Mouse (Mus musculus) lung, embryonic 15.5 days (tissue): ENCODE measurements around the gene Prtg. TPM values are rescaled to one million over a fixed set of nuclear protein-coding genes. Genes with fewer than 3 reads are reported as not detected.

Experiments
- ATAC-seq: fragments of 200-750 bp; cut with Nextera tagmentation; 2 replicates; pipeline ENCODE4 v1.8.0; 2017; ENCODE audit warnings: moderate number of reproducible peaks, borderline replicate concordance; ENCODE audit not compliant: low FRiP score, low TSS enrichment; ENCODE audit errors: extremely low read depth
- H3K27ac ChIP-seq: fragments of 300-500 bp; sonication (generic); 2 replicates; pipeline ENCODE4 v1.5.1; 2015; ENCODE audit warnings: moderate library complexity, mild to moderate bottlenecking, inconsistent platforms
- H3K27me3 ChIP-seq: fragments of 300-500 bp; sonication (generic); 2 replicates; pipeline ENCODE4 v1.6.1; 2015; ENCODE audit warnings: inconsistent platforms
- H3K36me3 ChIP-seq: fragments of 300-500 bp; sonication (generic); 2 replicates; pipeline ENCODE4 v1.6.1; 2015; ENCODE audit warnings: inconsistent platforms
- H3K4me1 ChIP-seq: fragments of 300-500 bp; sonication (generic); 2 replicates; pipeline ENCODE4 v1.6.1; 2015; ENCODE audit warnings: inconsistent platforms
- H3K4me2 ChIP-seq: fragments of 300-500 bp; sonication (generic); 2 replicates; pipeline ENCODE4 v1.6.1; 2015; ENCODE audit warnings: inconsistent platforms, mild to moderate bottlenecking, moderate library complexity
- H3K4me3 ChIP-seq: fragments of 300-500 bp; sonication (generic); 2 replicates; pipeline ENCODE4 v1.5.1; 2015; ENCODE audit warnings: mild to moderate bottlenecking, inconsistent platforms
- H3K9ac ChIP-seq: fragments of 300-500 bp; sonication (generic); 2 replicates; pipeline ENCODE4 v1.6.1; 2015; ENCODE audit warnings: inconsistent platforms
- H3K9me3 ChIP-seq: fragments of 300-500 bp; sonication (generic); 2 replicates; pipeline ENCODE4 v1.6.1; 2016; ENCODE audit warnings: inconsistent platforms
- WGBS: fragments of 180-500 bp; shearing (Covaris S2); methylation state at CpG from one replicate; pipeline ENCODE4 v1.1.7; 2015; 5-methylcytosine and 5-hydroxymethylcytosine counted together
- polyA plus RNA-seq: library from polyadenylated mRNA; unstranded; fragments of >200 nt; fragmentation: Nextera tagmentation; extraction: Ambion mirVana; gene quantifications from 2 replicates; pipeline ENCODE4 v1.2.1, GENCODE M21; 2015

Gene Prtg
- polyA plus RNA-seq, 1 experiment from 2014 or later, result 0.50 TPM

DNA sequence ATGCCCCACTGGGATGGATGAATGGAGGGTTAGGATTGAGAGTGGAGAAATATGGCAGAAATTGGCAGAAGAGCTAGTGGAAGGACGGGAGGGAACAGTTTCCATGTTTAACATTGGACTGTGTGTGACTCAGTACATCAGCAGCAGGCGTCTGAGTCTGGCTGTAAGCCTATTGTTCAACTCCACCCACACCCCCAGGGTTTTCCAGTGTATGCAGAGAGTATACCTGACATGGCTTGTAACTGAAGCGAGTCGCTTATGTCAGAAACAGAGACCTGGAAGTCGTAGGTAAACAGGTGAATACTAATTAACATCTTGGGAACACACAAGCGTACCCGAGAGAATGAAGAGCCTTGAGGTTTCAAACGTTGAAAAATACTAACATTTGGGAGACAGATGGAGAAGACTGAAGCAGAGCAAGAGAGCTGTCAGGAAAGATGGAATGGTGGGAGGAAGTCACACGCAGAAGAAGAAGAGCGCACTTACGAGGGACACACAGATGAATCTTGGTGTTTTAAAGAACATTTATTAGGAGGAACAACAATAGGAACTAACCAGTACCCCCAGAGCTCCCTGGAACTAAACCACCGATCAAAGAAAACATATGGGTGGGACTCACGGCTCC is 124.6 kb downstream of the Prtg start:
- no peaks in the 10 kb centered on the region for H3K9me3 ChIP-seq
- no peak overlapping the region for H3K9ac ChIP-seq
- H3K4me1 ChIP-seq, result peaks cover 10% of the 10 kb centered on the region
- WGBS, result 80% methylated on average over 13 of the region's 13 CpGs
- no peak for ATAC-seq
- no peak overlapping the region for H3K4me2 ChIP-seq
- no peaks in the 10 kb centered on the region for H3K36me3 ChIP-seq
- H3K27ac ChIP-seq, result no peak overlapping the region
- no peaks in the 10 kb centered on the region for H3K27me3 ChIP-seq
- no peak overlapping the region for H3K4me3 ChIP-seq

DNA sequence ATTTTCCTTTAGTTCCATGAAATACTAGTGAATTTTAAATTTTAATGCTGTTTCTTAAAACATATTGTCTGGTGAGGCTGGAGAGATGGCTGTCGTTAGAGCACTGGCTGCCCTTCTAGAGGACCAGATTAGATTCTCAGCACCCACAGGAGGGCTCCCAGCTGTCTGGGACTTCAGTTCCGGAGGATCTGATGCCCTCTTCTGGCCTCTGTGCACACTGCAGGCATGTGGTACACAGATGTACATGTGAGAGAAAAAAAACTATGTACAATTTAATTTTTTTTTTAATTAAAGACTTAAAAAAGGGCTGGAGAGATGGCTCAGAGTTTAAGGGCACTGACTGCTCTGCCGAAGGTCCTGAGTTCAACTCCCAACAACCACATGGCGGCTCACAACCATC is 128.6 kb downstream of the Prtg start:
- Histone ChIP-seq H3K4me3 (no peak overlapping the region), H3K9me3 (no peaks in the 10 kb centered on the region), H3K27me3 (no peaks in the 10 kb centered on the region), H3K27ac (no peak overlapping the region), H3K9ac (no peak overlapping the region), H3K36me3 (no peaks in the 10 kb centered on the region), H3K4me1 (no peaks in the 10 kb centered on the region), H3K4me2 (no peak overlapping the region)
- WGBS, result 88% methylated on average over 4 of the region's 4 CpGs
- ATAC-seq, result no peak

DNA sequence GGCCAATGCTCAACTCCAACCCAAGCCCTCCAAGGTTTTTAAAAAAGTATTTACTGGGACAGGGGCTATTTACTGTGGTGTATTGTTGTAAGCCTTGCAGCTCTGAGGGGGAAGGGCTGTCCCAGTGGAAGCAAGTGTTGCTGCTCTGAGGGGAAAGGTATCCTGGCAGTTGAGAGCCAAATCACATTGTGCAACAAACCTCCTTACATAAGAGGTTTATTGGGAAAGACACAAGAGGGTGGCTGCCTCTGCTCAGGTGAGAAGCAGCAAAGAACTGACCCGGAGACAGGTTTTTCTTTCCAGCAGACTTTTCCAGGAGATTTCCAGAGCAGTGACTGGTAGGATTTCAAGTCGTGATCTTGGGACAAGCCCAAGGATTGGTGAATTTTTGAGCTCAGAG is 129.6 kb downstream of the Prtg start:
- 68% methylated on average over 2 of the region's 2 CpGs for WGBS
- no peak for ATAC-seq
- no peaks in the 10 kb centered on the region for H3K36me3 ChIP-seq

DNA sequence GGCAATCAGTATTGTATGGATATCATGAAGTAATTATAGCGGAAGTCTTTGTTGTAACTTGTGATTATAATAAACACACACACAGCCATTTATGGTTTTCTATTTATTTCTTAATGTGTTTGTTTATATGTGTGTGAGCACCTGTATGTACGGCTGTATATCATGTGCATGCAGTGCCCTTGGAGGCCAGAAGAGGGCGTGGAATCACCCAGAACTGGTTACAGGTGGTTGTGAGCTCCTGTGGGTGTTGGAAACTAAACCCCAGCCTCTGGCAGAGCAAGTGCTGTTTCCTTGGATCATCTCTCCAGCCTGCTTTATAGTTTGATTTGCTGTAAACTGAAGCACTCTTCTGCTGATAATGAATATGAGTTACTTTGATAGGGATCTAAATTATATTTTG is 136.8 kb downstream of the Prtg start:
- no peak overlapping the region for H3K27ac ChIP-seq
- H3K36me3 ChIP-seq, result peaks cover 24% of the 10 kb centered on the region
- no peaks in the 10 kb centered on the region for H3K4me1 ChIP-seq
- H3K9me3 ChIP-seq, result no peaks in the 10 kb centered on the region
- H3K9ac ChIP-seq, result no peak overlapping the region
- no peaks in the 10 kb centered on the region for H3K27me3 ChIP-seq
- 54% methylated on average over 3 of the region's 3 CpGs for WGBS
- no peak overlapping the region for H3K4me3 ChIP-seq
- ATAC-seq, result no peak
- no peak overlapping the region for H3K4me2 ChIP-seq

More for the DNA sequence above, 129.6 kb downstream of the Prtg start:
- no peak overlapping the region for H3K9ac ChIP-seq
- no peak overlapping the region for H3K4me2 ChIP-seq
- H3K4me3 ChIP-seq, result no peak overlapping the region
- H3K9me3 ChIP-seq, result no peaks in the 10 kb centered on the region
- H3K27ac ChIP-seq, result no peak overlapping the region
- H3K27me3 ChIP-seq, result no peaks in the 10 kb centered on the region
- H3K4me1 ChIP-seq, result no peaks in the 10 kb centered on the region

DNA sequence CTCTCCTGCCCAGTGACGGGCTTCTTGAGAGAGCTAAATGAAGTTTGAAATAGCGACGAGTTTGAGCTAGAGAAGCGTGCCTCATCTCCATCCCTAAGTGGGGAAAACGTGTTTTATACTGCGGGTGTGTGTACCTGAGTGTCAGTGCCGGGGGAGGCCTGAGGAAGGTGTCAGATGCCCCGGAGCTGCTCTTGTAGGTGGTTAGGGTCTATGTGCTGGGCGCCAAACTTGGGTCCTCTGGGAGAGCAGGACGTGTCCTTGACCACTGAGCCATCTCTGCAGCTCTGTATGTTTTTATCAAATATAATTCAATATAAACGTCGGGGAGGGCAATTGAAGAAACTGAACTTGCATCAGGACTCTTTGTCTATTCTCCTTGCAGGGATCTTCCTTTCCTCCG is 137.6 kb downstream of the Prtg start:
- ATAC-seq, result no peak
- Histone ChIP-seq H3K9me3 (no peaks in the 10 kb centered on the region), H3K36me3 (peaks cover 24% of the 10 kb centered on the region), H3K4me3 (no peak overlapping the region), H3K4me1 (no peaks in the 10 kb centered on the region), H3K27me3 (no peaks in the 10 kb centered on the region), H3K4me2 (no peak overlapping the region), H3K9ac (no peak overlapping the region), H3K27ac (no peak overlapping the region)
- 85% methylated on average over 13 of the region's 13 CpGs for WGBS

DNA sequence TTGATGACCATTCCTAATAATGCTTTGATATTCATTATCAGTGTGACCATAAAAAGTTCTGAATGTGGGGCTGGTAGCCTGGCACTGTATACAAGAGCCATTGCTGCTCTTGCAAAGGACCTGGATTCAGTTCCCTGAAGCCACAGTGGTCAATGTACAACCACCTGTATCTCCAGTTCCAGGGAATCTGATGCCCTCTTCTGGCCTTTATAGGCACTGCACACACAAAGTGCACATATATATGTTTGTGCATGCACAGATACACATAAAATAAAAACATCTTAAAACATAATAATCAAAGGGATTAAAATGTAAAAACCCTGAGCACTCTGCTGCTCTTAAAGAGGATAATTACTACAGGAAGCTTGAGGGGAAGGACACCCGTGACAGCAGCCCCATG is 140.3 kb downstream of the Prtg start:
- peaks cover 24% of the 10 kb centered on the region for H3K36me3 ChIP-seq
- H3K4me3 ChIP-seq, result no peak overlapping the region
- H3K9me3 ChIP-seq, result no peaks in the 10 kb centered on the region
- H3K9ac ChIP-seq, result no peak overlapping the region
- no peak overlapping the region for H3K27ac ChIP-seq
- H3K27me3 ChIP-seq, result no peaks in the 10 kb centered on the region
- ATAC-seq, result no peak
- no peaks in the 10 kb centered on the region for H3K4me1 ChIP-seq
- H3K4me2 ChIP-seq, result no peak overlapping the region
- WGBS, result 94% methylated on average over 1 of the region's 1 CpGs

DNA sequence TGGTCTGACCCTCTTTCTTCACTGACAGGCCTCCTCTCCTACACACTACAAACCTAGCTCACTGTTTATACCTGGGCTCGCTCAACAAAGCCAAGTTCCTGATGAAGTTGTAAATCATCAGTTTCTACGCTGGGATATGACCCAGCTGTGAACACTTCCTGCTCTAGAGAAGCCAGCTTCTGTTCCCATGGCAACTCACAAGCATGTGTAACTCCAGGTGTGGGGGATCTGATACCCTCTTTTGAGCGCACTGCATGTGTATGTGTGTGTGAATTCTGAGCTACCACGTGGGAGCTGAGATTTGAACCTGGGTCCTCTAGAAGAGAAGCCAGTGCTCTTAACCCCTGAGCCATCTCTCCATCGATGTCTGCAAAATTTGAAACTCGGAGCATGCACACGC is 142.9 kb downstream of the Prtg start:
- Histone ChIP-seq H3K36me3 (peaks cover 21% of the 10 kb centered on the region), H3K9ac (no peak overlapping the region), H3K4me3 (no peak overlapping the region), H3K9me3 (no peaks in the 10 kb centered on the region), H3K4me2 (no peak overlapping the region), H3K27ac (no peak overlapping the region), H3K27me3 (no peaks in the 10 kb centered on the region), H3K4me1 (no peaks in the 10 kb centered on the region)
- 57% methylated on average over 7 of the region's 7 CpGs for WGBS
- ATAC-seq, result no peak

DNA sequence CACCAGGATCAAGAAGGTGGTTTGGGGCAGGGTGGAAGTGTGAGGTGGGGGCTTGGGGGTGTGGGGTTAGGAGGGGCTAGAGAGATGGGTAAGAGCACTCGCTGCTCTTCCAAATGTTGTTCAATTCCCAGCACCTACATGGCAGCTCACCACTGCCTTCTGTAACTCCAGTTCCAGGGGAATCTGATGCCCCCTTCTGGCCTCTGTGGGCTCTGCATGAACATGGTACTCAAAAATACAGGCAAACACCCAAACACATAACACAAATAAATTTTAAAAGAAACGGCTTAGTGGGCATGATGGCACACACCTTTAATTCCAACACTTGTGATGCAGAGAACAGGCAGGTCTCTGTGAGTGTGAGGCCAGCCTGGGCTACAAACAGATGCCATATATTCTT is 148.1 kb downstream of the Prtg start:
- no peak overlapping the region for H3K4me3 ChIP-seq
- no peak overlapping the region for H3K27ac ChIP-seq
- no peak overlapping the region for H3K4me2 ChIP-seq
- 40% methylated on average over 2 of the region's 2 CpGs for WGBS
- no peak overlapping the region for H3K9ac ChIP-seq
- H3K4me1 ChIP-seq, result no peaks in the 10 kb centered on the region
- no peaks in the 10 kb centered on the region for H3K36me3 ChIP-seq
- ATAC-seq, result no peak
- no peaks in the 10 kb centered on the region for H3K9me3 ChIP-seq
- no peaks in the 10 kb centered on the region for H3K27me3 ChIP-seq

DNA sequence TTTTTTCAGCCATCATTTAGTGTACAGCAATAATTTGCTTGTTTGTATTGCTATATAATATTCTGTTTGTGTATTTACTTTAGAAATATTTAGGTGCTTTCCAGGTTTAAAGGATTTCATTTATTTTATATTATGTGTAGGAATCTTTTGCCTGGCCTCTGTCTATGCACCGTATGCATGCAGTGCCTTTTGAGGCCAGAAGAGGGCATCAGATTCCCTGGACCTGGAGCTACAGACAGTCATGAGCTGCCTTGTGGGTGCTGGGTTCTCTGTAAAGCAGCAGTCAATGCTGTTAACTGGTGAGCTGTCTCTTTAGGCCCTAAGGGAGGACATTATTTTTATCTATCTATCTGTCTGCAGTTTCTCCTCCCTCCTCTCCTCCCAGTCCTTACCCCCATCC is 148.9 kb downstream of the Prtg start:
- no peak for ATAC-seq
- no peak overlapping the region for H3K27ac ChIP-seq
- no peaks in the 10 kb centered on the region for H3K4me1 ChIP-seq
- H3K4me2 ChIP-seq, result no peak overlapping the region
- 16% methylated on average over 1 of the region's 1 CpGs for WGBS
- H3K27me3 ChIP-seq, result no peaks in the 10 kb centered on the region
- no peak overlapping the region for H3K9ac ChIP-seq
- H3K4me3 ChIP-seq, result no peak overlapping the region
- no peaks in the 10 kb centered on the region for H3K36me3 ChIP-seq
- no peaks in the 10 kb centered on the region for H3K9me3 ChIP-seq

DNA sequence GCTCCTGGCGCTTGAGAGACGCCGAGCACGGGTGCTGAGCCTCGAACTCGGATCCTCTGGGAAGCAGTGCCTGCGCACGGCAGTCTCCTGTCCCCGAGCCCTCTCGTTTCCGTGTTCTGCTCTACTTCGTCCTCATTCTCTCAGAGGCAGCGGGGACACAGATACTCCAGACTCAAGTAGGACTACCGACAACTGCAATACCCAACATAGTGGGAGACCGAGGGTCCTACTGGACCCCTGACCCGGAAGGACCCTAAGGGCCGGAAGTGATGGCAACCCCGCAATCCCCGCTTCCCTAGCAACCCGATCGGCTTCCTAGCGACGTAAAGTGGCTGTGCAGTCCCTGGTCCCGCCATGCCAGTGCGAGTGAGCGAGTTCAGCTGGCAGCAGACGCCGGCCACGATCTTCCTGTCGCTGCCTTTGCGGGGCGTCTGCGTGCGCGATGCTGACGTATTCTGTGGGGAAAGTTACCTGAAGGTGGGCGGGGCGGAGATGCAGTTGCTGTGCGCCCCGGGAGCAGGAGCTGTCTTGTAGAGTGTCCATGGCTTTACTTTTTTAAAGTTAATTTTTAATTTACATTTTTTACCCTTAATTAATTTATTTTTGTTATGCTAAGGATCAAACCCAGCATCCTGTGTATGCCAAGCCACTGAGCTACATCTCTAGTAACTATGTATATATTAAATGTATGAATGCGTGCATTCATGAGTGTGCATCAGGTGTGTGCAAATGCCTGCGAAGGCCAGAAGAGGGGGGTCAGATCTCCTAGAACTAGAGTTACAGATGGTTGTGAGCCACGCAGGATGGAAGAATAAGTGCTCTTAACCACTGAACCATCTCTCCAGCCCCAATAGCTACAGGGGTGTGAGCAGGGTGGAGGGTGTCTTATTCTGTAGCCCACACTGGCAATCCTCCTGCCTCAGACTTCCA is 152.1 kb downstream of the Prtg start, which contains the start of the genes Dyx1c1 and Gm44503:
Gene Dyx1c1, plus strand, starts transcription at position 265 of the 930 bp plus-strand sequence.
Gene Gm44503, plus strand, starts transcription at position 332 of the 930 bp plus-strand sequence.
- peak within 1 kb of the TSS; percentile 58 for H3K4me3 ChIP-seq
- no peaks in the 10 kb centered on the region for H3K27me3 ChIP-seq
- under 1% methylated on average over 43 of the region's 43 CpGs for WGBS
- peak within 1 kb of the TSS; percentile 46 for H3K27ac ChIP-seq
- H3K9ac ChIP-seq, result peak within 1 kb of the TSS; percentile 51
- ATAC-seq, result peak; percentile 89
- H3K36me3 ChIP-seq, result no peaks in the 10 kb centered on the region
- peak within 1 kb of the TSS; percentile 75 for H3K4me2 ChIP-seq
- H3K9me3 ChIP-seq, result no peaks in the 10 kb centered on the region
- H3K4me1 ChIP-seq, result no peaks in the 10 kb centered on the region

DNA sequence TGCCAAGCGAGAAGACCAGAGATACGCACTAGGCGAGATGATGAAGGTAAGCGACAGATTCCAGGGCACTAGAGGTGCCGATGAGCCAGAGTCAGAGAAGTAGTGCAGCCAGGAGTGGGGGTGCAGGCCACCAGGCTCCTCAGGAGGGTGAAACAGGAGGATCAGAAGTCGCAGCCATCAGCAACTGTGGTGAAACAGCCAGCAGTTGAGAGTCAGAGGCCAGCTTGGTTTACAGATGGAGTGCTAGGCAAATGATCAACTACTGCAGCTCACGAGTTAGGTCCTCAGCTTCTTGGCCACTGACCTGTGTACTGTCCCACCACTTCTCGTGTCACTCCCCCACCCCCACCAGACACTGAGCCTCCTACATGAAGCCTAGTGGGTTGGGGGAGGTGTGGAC is 154.7 kb downstream of the Prtg start:
- no peak for ATAC-seq
- Histone ChIP-seq H3K36me3 (no peaks in the 10 kb centered on the region), H3K27me3 (no peaks in the 10 kb centered on the region), H3K4me3 (no peak overlapping the region), H3K9me3 (no peaks in the 10 kb centered on the region), H3K9ac (no peak overlapping the region), H3K4me2 (no peak overlapping the region), H3K4me1 (no peaks in the 10 kb centered on the region), H3K27ac (no peak overlapping the region)
- 52% methylated on average over 8 of the region's 8 CpGs for WGBS

DNA sequence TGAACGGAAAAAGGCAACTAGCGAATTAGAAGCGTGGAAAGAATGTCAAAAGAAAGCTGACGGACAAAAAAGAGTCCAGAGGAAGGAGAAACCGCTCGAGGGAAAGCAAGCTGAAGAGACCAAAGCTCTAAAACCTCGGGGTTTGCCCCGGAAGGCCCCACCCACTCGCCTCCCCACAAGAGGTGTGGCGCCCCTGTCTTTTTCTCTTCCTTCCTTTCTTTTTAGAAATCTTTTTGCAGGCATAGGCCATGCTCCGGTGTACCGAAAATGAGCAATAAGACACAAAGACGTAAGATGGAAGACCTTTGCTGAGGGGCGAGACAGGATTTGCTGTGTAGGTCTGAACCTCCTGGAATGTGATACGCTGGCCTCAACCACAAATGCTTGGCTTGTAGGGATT is 155.3 kb downstream of the Prtg start:
- ATAC-seq, result no peak
- Histone ChIP-seq H3K4me3 (no peak overlapping the region), H3K4me2 (no peak overlapping the region), H3K27ac (no peak overlapping the region), H3K36me3 (no peaks in the 10 kb centered on the region), H3K9ac (no peak overlapping the region), H3K4me1 (no peaks in the 10 kb centered on the region), H3K9me3 (no peaks in the 10 kb centered on the region), H3K27me3 (no peaks in the 10 kb centered on the region)
- WGBS, result 75% methylated on average over 15 of the region's 15 CpGs
